Mouse (Mus musculus): ENCODE measurements around the gene Matn4.

Gene Matn4

GRCm38 (mm10) chr2:164436215-164436913 is 31.4 kb upstream of the Matn4 start:
- DNase-seq (ENCODE audit: low spot score in 2 of 2), result peak in 1 of 2 experiments; percentile 20

DNA sequence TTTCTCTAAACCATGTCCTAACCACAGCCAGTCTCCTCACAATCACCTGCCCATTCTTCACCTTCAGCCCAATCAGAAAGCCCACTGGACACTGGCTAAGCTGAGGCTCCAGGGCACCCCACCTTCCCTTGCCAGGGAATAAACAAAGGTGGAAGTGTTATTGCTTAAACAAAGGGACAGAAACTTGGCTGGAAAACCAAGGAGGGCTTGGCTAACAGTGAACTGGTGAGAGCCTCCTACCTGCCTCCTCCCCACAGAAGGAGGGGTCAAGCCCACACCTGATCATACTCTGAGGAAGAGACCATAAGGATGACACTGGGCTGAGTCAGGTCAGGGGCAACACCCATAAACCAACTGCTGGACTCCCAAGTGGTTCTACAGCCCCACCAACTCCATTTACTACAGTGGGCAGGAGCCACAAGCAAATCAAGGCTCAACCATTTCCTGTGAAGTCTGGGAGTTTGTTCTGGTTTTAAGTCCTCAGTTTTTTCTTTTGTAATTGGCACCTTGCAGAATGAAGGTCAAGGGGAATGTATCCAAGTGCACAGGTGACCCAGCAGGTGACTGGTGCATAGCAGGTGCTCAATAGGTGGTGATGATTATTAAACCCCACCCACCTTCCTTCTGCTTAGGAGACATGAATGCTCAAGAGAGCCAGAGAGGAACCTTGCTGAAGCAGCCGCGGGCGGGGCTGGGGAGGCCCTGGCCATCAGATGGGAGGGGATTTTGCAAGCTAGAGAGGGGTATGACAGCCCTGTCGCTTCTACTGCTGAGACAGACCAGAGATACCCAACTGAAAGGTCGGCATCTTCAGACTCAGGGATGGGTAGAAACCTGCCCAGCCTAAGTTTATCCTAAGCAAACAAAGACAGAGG is 30.5 kb upstream of the Matn4 start:
- no peak for DNase-seq (ENCODE audit: low spot score in 2 of 2)

- DNase-seq (ENCODE audit: low spot score in 2 of 2), result no peak
Measured at GRCm38 (mm10) chr2:164434681-164435080, 29.7 kb upstream of the Matn4 start.

GRCm38 (mm10) chr2:164433278-164433895 is 28.4 kb upstream of the Matn4 start:
- no peak for DNase-seq (ENCODE audit: low spot score in 2 of 2)

DNA sequence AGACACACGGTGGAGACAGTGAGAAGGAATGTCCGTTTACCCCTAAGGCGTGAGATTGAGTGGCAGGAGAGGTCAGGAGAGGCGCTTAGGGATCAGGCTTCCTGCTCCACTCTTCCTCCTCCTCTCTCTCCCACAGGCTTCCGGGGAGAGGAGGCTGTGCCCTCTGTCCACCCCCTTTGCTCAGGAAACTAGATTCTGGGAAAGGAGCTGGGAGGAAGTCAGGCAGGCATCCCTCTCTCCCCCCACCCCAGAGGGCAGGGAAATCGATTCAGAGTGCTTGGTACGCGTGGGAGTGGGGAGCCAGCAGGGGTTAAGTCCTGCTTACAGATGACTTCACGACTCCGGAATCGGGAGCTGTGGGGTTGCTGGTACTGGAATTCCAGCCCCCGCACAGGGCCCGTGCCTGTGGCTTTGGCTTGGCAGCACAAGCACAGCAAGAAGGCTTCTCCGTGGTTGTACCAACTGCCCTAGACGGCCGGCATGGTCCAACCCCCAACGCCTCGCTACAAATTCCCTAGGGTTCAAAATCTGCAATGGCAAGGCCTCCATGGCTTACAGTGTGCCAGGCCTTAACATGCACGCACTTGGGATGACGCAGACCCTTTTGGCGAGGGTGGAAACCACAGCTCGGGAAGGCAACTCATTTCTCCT is 27.7 kb upstream of the Matn4 start:
- no peak for DNase-seq (ENCODE audit: low spot score in 2 of 2)

DNA sequence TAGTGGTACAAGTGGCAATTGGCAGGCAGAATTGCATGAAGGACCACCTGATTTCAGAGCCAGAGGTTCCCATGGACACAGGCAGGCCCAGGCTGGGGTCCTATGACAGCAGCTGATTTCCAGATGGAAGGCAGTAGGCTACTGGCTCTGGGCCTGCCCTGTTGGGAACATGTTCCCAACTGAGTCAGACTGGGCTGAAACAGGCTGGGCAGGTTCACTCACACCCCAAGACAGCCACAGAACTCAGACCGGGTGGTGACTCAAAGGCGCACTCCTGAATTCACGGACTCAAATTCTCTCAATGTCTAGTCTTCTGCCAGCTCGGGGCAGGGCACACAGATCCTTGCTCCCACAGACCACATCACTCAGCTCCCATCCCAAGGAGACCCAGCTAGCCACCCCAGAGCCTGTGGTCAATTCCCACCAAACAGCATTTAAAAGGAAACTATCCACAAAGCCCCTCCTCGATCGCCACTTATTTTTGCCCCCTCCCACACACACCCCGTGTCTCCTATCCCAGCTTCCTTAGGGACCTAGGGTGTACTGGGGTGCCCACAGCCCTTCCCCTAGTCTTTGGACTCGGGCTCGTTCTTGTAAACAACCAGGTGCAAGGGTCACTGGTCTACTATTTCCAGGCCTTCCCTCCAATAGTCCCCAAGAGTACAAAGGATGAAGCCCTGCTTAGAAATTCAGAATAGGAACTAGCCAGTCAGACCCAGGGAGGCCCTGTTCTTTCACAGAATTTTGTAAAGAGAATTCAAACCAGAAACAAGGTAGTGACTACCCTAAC is 26.9 kb upstream of the Matn4 start:
- no peak for DNase-seq (ENCODE audit: low spot score in 2 of 2)

GRCm38 (mm10) chr2:164430697-164431096 is 25.7 kb upstream of the Matn4 start:
- no peak for DNase-seq (ENCODE audit: low spot score in 2 of 2)

- no peak for DNase-seq (ENCODE audit: low spot score in 2 of 2)
Measured at GRCm38 (mm10) chr2:164429881-164430615, 25.1 kb upstream of the Matn4 start.

GRCm38 (mm10) chr2:164428451-164428850 is 23.5 kb upstream of the Matn4 start:
- DNase-seq (ENCODE audit: low spot score in 2 of 2), result no peak

DNA sequence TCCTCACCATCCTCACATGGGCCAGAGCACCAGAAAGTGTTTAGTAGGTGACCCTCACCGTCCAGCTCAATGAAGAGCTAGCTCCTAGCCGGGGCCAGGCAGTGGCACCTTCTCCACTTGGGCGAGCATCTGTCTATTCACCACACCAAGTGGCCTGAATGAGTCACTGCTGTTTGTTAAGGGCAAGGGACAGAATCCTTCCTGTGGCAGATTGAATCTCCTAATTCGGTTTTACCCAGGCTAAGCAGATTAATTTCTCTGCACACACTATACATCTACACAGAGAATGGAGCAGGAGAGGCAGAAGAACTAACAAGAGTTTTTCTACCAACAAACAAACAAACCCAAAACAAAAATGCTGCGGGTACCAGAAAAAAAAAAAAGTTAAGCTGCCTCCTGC is 22.0 kb upstream of the Matn4 start:
- no peak for DNase-seq (ENCODE audit: low spot score in 2 of 2)

DNA sequence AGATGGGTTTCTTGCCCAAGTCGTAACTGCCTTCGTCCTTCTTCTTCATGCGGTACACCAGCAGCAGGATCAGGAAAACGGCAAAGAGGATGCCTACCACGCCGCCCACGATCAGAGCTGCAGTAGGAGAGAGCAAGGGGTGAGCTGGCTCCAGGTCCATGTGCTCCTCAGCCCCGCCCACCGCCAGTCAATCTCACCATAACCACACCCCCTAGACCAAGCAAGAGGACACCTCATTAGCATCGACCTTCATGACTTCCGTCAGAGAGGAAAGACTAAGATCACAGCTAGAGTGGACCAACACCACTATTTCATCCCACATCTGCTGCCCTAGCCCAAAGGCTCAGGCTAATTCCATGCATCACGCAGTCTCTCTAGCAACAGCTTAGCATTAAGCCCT is 21.2 kb upstream of the Matn4 start:
- no peak for DNase-seq (ENCODE audit: low spot score in 2 of 2)

- DNase-seq (ENCODE audit: low spot score in 2 of 2), result no peak
Measured at GRCm38 (mm10) chr2:164425401-164425800, 20.4 kb upstream of the Matn4 start.

- no peak for DNase-seq (ENCODE audit: low spot score in 2 of 2)
Measured at GRCm38 (mm10) chr2:164424406-164424805, 19.4 kb upstream of the Matn4 start.

GRCm38 (mm10) chr2:164423464-164423863 is 18.5 kb upstream of the Matn4 start:
- peak in 1 of 2 experiments; percentile 32 for DNase-seq (ENCODE audit: low spot score in 2 of 2)

- no peak for DNase-seq (ENCODE audit: low spot score in 2 of 2)
Measured at GRCm38 (mm10) chr2:164422675-164423393, 17.9 kb upstream of the Matn4 start.

GRCm38 (mm10) chr2:164421979-164422378 is 17.0 kb upstream of the Matn4 start:
- DNase-seq (ENCODE audit: low spot score in 2 of 2), result no peak

DNA sequence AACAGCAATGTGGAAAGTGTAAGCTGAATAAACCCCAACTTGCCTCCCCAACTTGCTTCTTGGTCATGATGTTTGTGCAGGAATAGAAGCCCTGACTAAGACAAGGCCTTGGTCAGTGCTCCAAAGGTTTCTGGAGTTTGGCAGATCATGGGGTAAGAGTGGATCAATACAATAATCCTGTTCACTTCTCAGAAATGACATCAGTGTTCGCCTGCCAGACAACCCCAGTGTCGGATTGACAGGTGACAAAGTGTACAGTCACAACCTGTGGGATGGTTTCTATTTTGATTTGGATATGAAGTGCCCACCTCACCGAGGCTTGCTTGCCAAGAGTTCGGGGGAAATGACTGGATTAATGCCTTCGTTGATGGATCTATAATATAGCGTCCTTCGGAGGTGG is 16.3 kb upstream of the Matn4 start:
- no peak for DNase-seq (ENCODE audit: low spot score in 2 of 2)

DNA sequence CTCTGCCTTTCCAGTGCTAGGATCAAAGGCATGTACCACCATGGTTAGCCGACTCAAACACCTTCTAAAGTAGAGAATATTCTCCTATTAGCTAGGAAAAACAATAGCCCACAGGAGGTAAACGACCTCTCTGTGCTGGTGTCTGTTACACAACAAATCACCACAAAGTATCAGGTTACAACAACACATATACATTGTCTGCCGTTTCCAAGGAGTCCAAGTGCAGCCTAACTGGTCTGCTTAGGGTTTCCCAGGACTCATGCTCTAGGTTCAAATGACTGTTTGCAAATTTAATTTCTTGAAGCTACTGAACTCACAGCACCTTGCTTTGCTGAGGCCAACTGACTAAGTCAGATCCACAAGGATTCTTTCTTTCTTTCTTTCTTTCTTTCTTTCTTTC is 14.5 kb upstream of the Matn4 start:
- DNase-seq (ENCODE audit: low spot score in 2 of 2), result no peak

DNA sequence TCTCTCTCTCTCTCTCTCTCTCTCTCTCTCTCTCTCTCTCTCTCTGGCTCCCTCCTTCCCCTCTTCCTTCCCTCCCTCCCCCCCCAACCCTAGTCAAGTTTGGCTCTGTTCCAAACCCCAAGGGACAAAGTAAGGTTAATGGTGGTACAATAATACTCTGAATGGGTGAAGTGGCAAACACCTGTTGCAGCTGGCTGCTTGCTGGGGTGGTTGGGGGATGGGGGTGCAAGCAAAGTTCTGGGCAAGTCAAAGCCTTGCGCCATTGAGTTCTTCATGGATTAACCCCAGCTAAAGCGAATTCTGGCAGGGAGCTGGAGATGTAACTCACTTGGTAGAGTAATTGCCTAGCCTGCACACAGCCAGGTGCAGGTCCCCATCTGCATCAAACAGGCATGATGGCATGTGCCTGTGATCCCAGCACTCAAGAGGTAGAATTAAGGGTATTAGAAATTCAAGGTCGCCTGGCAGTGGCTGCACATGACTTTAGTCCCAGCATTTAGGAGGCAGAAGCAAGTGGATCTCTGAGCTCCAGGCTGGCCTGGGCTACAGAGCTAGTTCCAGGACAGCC is 13.4 kb upstream of the Matn4 start:
- no peak for DNase-seq (ENCODE audit: low spot score in 2 of 2)

DNA sequence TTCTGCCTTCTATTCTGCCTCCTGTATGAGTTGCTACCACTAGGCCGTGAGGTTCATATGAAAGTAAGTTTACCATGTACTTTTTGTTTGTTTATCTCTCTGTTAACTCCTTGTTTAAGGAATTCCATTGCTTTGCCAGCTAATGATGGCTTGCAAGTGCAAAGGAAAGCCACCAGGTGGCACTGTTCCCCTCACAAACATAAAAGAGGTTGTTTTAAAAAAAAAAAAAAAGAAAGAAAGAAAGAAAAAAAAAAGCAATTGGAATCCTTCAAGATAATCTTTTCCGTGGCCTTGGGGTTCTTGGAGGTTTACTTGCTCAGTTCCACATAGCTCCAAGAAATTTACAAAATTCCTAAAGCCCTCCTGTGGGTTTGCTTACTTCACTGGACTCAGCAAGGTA is 12.2 kb upstream of the Matn4 start:
- no peak for DNase-seq (ENCODE audit: low spot score in 2 of 2)
